Mouse (Mus musculus): ENCODE measurements around the gene Ehhadh.
"Not testable (repeated sequence)": the region's sequence is repeated elsewhere in the genome, so short reads cannot be mapped to it uniquely, and the experiment has no call there.

The Ehhadh gene

DNA sequence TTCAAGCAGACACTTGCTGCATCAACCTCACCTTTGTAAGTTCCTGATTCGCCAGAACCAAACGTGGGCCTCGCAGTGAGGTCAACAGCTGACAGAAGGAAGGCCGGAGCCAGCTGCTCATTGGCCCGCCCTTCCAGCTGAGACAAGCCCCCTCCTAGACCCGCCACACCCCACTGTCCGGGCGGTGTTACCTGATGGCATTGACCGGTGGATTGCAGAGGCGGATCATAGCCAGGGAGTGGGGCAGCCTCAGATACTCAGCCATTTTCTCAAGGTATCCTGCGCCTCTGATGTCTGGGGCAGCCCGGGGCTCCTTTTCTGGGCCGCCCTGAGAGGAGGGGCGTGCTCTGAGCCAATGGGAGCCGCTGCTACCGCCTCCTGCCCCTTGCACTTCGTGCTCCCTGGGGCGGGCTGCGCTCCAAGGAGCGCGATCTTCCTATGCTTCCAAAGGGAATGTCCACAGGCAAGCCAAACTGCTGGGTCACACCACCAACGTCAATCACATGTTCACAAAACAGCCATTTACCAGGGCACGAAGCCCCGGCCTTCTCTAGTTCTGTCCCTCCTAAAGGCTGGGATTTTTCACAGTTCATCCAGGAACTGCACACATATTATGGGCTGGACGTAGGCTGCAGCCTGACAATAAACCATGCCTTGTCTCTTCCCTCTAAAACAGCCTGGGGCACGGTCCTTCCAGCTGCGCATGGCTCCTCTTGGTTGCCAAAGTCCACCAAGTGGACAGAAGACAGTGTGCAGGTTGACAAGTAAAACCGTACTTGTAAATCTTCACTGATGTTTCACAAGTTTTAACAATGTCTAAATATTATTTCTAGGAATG is at the start of gene Ehhadh:
Gene Ehhadh, minus strand, starts transcription at position 292 of the 838 bp plus-strand sequence.
- no peak for DNase-seq (ENCODE audit: low spot score in 2 of 2)

DNA sequence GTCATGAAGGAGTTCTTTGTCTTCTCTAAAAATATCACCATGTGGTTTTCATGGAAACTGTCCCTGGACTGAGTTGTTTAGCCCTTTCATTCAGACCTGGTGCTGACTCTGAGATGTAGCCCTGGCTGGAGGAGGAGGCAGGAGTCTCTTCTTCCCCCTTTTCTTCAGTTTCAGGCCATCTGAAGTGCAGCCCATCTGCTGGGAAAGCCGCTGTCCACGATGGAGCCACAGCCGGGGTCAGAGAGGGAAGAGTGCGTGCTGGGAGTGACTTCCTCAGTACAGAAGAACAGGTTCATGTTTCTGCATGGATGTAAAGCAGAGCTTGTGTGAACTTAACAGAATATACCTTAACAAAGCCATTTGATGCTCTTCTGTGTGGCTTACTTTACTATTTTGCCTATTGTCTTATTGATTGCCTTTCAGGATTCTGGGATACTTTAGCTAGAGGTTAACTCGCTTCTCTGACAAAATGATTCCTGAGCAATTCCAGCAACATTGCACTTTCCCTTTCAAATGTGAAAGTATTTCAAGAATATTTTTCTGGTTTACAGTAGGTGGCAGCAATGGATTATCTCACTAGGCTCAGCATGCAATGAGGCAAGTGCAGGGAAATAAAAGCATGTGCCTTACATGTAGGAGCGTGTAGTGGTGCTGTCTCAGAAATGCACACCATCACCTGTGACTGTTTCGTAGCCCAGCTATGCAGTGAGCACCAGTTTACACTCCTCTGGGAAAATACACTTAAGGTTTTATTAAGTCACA is 48.9 kb upstream of the Ehhadh start:
- no peak for DNase-seq (ENCODE audit: low spot score in 2 of 2)

- DNase-seq (ENCODE audit: low spot score in 2 of 2): no peak
These were observed 48.0 kb upstream of the Ehhadh start for GRCm38 (mm10) chr16:21835584-21835931.

DNA sequence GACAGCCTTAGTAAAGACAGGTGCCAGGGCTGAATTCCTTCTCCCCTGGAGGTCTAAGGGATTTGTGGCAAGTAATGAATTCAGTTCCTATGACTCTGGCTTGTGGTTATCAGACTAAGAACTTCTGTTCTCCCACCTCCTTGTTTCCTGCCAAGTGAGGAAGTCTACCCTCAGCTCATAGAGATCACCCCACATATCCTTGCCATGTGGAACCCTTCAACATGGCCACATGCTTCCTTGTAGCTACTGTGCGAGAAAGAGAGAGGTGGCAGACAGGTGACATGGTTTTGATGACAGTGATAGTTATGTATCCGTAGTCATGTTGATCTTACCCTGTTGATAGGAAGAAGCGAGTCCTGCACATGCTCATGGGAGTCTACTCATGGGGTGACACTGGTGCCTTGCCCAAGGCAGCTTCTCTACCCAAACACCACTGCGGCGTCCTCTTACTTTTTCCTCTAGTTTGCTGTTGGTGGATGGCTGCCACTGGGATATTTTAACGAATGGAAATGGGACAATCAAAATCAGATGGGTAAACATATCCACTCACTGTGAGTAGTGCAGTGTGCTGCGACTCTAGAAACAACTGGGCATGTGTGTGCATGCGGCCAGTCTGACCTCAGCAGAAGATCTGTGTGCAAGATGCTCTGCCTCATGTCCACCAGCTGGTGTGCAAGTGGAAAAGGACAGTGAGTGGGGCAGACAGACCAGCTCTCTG is 47.4 kb upstream of the Ehhadh start:
- DNase-seq (ENCODE audit: low spot score in 2 of 2): no peak

DNA sequence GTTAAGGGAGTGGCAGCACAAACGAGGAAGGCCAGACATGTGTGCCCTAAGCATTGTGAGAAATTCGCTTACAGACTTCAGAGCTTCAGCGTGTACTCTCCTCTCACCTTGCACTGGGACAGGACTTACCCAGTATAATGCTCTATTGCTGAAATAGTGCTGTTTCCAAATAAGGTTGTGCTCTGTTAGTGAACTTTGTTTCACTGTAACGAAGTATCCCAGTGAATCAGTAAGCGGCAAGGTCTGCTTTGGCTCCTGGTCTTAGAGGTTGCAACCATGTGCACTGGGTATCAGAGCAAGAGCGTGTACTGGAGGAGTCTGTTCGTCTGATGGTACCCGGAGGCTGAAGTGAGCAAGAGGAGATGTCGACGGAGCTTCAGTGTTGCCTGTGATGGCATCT is 46.4 kb upstream of the Ehhadh start:
- no peak for DNase-seq (ENCODE audit: low spot score in 2 of 2)

DNA sequence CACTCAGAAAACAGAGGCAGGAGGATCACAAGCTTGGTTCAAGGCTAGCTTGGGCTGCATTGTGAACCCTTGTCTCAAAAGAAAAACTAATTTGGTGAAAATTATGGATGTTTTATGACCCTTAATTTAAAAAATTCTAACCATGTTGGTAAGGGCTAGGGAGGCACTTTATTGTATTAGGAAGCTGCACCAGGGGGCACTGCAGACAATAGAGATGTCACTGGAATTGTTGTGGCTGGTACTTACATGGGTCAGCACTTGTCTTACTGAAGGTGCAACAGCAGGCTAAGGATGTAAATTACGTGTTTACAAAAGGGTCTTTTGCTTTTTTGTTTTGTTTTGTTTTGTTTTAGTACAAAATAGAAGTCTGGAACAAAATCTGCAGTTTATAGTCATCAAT is 45.9 kb upstream of the Ehhadh start:
- no peak for DNase-seq (ENCODE audit: low spot score in 2 of 2)

DNA sequence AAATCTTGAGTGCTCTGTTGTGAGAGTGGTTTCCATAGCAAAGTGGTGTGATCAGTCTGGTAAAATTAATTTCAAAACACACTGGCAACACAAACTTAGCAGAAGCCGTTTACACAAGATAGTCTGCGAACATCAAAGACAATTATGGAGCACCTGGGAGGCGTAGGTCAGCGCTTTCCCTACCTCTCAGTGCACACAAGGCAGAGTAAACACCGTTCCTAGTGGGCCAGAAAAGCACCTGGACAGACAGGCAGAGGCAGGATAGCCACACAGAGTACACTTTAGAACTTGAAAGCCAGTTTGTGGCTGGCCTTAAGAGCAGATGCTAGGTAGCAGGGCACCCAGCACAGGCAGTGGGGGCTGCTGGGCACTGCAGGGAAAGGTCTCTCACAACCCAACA is 44.2 kb upstream of the Ehhadh start:
- DNase-seq (ENCODE audit: low spot score in 2 of 2): no peak

- DNase-seq (ENCODE audit: low spot score in 2 of 2): no peak
These were observed 43.2 kb upstream of the Ehhadh start for GRCm38 (mm10) chr16:21830784-21831183.

- DNase-seq (ENCODE audit: low spot score in 2 of 2): no peak
These were observed 42.1 kb upstream of the Ehhadh start for GRCm38 (mm10) chr16:21829711-21830110.

DNA sequence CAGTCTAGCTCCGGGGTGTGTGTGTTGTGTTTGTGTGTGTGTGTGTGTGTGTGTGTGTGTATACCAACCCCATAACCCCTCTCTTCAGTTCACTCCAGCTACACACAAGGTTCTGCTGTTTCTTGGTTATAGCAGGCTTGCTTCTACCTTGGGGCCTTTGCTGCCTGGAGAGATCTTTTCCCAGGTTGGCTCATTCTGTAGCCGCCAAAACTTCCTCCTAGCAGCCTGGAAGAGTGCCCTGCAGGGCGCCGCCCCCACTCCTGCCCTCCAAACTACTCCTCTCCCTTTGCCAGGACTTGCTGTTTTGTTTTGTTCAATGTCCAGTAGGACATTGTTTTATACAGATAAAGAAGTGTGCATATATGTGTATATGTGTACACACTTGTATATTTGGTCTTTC is 40.0 kb upstream of the Ehhadh start:
- DNase-seq (ENCODE audit: low spot score in 2 of 2): no peak

- no peak for DNase-seq (ENCODE audit: low spot score in 2 of 2)
These were observed 39.5 kb upstream of the Ehhadh start for GRCm38 (mm10) chr16:21827153-21827552.

- no peak for DNase-seq (ENCODE audit: low spot score in 2 of 2)
These were observed 38.0 kb upstream of the Ehhadh start for GRCm38 (mm10) chr16:21825612-21826031.

DNA sequence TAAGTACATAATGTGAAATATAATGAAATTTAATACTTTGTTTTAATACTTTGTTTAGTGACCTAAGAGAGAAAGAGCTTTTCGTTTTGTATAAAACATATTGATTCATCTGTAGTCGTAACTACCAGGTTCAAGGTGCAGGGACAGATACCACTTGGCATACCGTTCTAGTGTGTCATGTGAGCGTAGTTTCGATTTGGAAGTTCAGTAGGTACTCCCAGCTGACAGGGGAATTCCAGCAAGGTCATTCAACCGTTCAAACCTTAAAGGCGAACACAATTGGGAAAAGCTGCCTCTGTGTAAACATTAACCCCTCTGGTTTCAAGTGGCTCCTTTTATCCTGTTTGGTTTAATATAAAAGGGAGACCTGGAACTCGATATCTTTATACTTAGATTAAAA is 31.0 kb upstream of the Ehhadh start:
- no peak for DNase-seq (ENCODE audit: low spot score in 2 of 2)

- DNase-seq (ENCODE audit: low spot score in 2 of 2): no peak
These were observed 30.5 kb upstream of the Ehhadh start for GRCm38 (mm10) chr16:21818132-21818531.

- DNase-seq (ENCODE audit: low spot score in 2 of 2): no peak
These were observed 28.0 kb upstream of the Ehhadh start for GRCm38 (mm10) chr16:21815669-21816010.

GRCm38 (mm10) chr16:21814861-21815668 is 27.5 kb upstream of the Ehhadh start:
- peak; percentile 28 to 73 for DNase-seq (ENCODE audit: low spot score in 2 of 2)

- DNase-seq (ENCODE audit: low spot score in 2 of 2): no peak
These were observed 25.7 kb upstream of the Ehhadh start for GRCm38 (mm10) chr16:21813164-21813834.

DNA sequence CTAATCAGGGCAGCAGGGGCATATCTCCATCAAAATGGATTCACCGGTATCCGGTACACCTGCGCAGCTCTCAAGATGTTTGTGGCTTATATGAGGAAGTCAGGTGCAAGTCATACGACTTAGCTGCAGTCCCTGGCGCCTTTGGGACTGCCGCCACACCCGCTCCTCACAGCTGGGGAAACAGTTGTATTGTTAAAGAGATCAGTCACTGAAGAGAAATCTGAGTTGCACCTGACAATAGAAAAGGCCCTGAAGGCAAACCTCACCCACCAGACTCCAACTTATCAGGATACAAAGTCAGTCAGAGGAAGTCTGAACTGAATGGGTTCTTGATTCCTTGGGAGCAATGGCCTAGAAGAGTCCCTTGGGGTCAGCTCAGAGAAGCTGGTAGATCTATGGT is 20.2 kb upstream of the Ehhadh start:
- not testable (repeated sequence) for DNase-seq (ENCODE audit: low spot score in 2 of 2)

DNA sequence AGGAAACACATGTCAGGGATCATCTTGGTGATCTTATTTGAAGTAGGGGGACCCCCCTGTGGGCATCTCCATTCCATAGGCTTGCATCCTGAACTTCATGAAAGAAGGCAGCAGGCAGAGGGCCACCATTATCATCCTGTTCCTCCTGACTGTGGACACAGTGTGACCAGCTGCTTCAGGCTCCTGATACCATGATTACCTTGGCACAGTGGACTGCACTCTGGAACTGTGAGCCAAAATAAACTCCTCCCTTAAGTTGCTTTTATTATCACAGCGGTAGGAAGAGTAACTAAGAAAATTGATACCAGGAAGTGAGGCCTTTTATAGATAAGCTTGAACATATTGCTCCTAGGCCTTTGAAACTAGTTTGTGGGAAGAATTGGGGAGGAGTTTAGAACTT is 19.3 kb upstream of the Ehhadh start:
- DNase-seq (ENCODE audit: low spot score in 2 of 2): no peak

DNA sequence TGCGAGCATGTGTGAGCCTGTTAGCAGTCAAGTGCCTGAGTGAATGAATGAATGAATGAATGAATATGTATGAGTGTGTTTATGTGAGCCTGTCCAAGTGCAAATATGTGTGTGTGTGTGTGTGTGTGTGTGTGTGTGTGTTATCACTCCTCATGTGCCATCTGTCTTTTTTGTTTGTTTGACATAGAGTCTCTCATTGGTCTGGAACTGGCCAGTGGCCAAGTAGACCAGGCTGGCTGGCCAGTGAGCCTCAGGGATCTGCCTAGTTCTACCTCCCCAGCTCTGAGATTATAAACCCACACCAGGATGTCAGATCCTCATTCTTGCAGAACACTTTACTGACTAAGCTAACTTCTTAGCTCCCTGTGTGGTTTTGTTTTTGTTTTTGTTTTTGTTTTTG is 16.7 kb upstream of the Ehhadh start:
- no peak for DNase-seq (ENCODE audit: low spot score in 2 of 2)

DNA sequence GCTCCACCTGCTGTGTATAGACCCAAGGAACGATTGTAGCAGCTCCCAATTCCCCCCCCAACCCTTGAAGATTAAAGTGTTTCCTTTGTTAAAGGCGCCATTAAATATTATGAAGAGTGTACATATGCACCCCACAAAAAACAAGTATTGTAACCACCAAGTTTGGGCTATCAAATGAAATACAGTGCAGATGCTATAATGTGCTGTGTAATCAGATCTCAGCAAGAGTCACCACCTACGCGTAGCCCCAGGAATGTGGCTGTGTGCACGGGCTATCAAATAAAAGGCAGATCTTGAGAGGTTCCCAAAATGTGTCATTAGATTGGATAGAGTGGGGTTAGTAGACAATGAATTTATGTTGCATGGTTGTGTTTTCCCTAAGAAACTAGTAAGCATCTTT is 7.5 kb upstream of the Ehhadh start:
- no peak for DNase-seq (ENCODE audit: low spot score in 2 of 2)

Data from left cerebral cortex, adult 9 months (tissue).